Mouse (Mus musculus) brain, embryonic 14.5 days (tissue): Measurements from ENCODE around the gene Nudt22.

ENCODE experiments used
- CTCF ChIP-seq: fragments of 200-500 bp; IDR thresholded peaks from 2 replicates; pipeline ENCODE4 v1.5.1; 2012; ENCODE audit warnings: inconsistent platforms, mild to moderate bottlenecking, moderate library complexity, borderline replicate concordance; ENCODE audit not compliant: insufficient read depth, insufficient read length; ENCODE audit errors: extremely low read depth
- POLR2A ChIP-seq: fragments of 200-500 bp; IDR thresholded peaks from 2 replicates; pipeline ENCODE4 v1.6.1; 2012; ENCODE audit warnings: mild to moderate bottlenecking, inconsistent platforms, borderline replicate concordance; ENCODE audit not compliant: poor library complexity, insufficient read depth, insufficient read length, severe bottlenecking; ENCODE audit errors: extremely low read depth

DNA sequence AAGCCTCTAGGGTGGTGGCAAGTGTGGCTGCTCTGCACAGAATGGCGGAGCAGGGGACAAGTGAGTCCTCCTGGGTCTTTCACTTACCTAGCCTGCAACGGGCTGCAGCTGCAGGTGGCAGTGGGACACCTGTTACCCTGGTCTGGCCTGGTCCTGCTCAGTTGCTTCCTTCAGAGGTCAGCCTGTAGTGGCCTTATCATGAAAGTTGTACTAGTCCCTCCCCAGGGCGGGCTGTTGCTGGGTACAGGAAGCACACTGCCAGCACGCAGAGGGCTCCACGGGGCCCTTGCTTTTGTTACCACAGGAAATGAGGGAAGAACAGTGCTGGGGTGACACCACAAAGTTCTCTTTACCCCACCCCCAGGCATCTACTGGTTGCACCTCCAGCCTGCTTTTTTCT is 23.3 kb upstream of the Nudt22 start, which contains the start of gene Fermt3:
- TF ChIP-seq CTCF (no peak), POLR2A (no peak)
